Mouse (Mus musculus): ENCODE results near the gene Scube1. TPM values are rescaled to one million over a fixed set of nuclear protein-coding genes. Genes with fewer than 3 reads are reported as not detected.

Scube1 gene
- polyA plus RNA-seq, 1 experiment from 2014 or later: 12.6 TPM

GRCm38 (mm10) chr15:83756742-83757141 is 31.9 kb upstream of the Scube1 start:
- H3K36me3 ChIP-seq (ENCODE audit: control insufficient read depth, insufficient read depth, low read length): no peaks in the 10 kb centered on the region
- no peak for ATAC-seq (ENCODE audit: low read depth)
- WGBS: 22% methylated on average over 9 of the region's 9 CpGs
- no peak overlapping the region for H3K9ac ChIP-seq (ENCODE audit: low read depth, low read length)
- DNase-seq (ENCODE audit: low spot score): peak; percentile 50
- H3K4me3 ChIP-seq (ENCODE audit: low read depth, low read length): no peak overlapping the region
- 0 out of 2 replicates have a peak, but pooled peaks cover 5% of the 10 kb centered on the region for H3K9me3 ChIP-seq (ENCODE audit: control insufficient read depth, low read length)
- no peak overlapping the region for H3K4me2 ChIP-seq (ENCODE audit: low read depth, low read length)
- H3K27me3 ChIP-seq (replicated peaks; ENCODE audit: control insufficient read depth, insufficient read depth, low read length): no peaks in the 10 kb centered on the region
- H3K27ac ChIP-seq (replicated peaks; ENCODE audit: low read depth, low read length): no peak overlapping the region
- no peaks in the 10 kb centered on the region for H3K4me1 ChIP-seq (ENCODE audit: control insufficient read depth, insufficient read depth, low read length)

- Histone ChIP-seq H3K4me2 (ENCODE audit: low read depth, low read length) (no peak overlapping the region), H3K9me3 (ENCODE audit: control insufficient read depth, low read length) (0 out of 2 replicates have a peak, but pooled peaks cover 2% of the 10 kb centered on the region), H3K36me3 (ENCODE audit: control insufficient read depth, insufficient read depth, low read length) (no peaks in the 10 kb centered on the region), H3K4me3 (ENCODE audit: low read depth, low read length) (no peak overlapping the region), H3K27ac (replicated peaks; ENCODE audit: low read depth, low read length) (no peak overlapping the region), H3K9ac (ENCODE audit: low read depth, low read length) (no peak overlapping the region), H3K27me3 (replicated peaks; ENCODE audit: control insufficient read depth, insufficient read depth, low read length) (no peaks in the 10 kb centered on the region), H3K4me1 (ENCODE audit: control insufficient read depth, insufficient read depth, low read length) (peaks cover 13% of the 10 kb centered on the region)
- WGBS: 64% methylated on average over 7 of the region's 9 CpGs
- no peak for DNase-seq (ENCODE audit: low spot score)
- no peak for ATAC-seq (ENCODE audit: low read depth)
These were observed 24.6 kb upstream of the Scube1 start for GRCm38 (mm10) chr15:83749436-83749835.

- ATAC-seq (ENCODE audit: low read depth) (no peak), DNase-seq (ENCODE audit: low spot score) (no peak)
- no peak overlapping the region for H3K27ac ChIP-seq (replicated peaks; ENCODE audit: low read depth, low read length)
- no peaks in the 10 kb centered on the region for H3K27me3 ChIP-seq (replicated peaks; ENCODE audit: control insufficient read depth, insufficient read depth, low read length)
- peaks cover 13% of the 10 kb centered on the region for H3K4me1 ChIP-seq (ENCODE audit: control insufficient read depth, insufficient read depth, low read length)
- no peak overlapping the region for H3K4me3 ChIP-seq (ENCODE audit: low read depth, low read length)
- no peaks in the 10 kb centered on the region for H3K9me3 ChIP-seq (ENCODE audit: control insufficient read depth, low read length)
- no peaks in the 10 kb centered on the region for H3K36me3 ChIP-seq (ENCODE audit: control insufficient read depth, insufficient read depth, low read length)
- 76% methylated on average over 6 of the region's 6 CpGs for WGBS
- H3K4me2 ChIP-seq (ENCODE audit: low read depth, low read length): no peak overlapping the region
- H3K9ac ChIP-seq (ENCODE audit: low read depth, low read length): no peak overlapping the region
These were observed 24.2 kb upstream of the Scube1 start for GRCm38 (mm10) chr15:83748986-83749385.

GRCm38 (mm10) chr15:83746311-83746710 is 21.5 kb upstream of the Scube1 start:
- no peak overlapping the region for H3K9ac ChIP-seq (ENCODE audit: low read depth, low read length)
- peak; percentile 83 for DNase-seq (ENCODE audit: low spot score)
- H3K4me2 ChIP-seq (ENCODE audit: low read depth, low read length): no peak overlapping the region
- no peaks in the 10 kb centered on the region for H3K27me3 ChIP-seq (replicated peaks; ENCODE audit: control insufficient read depth, insufficient read depth, low read length)
- H3K27ac ChIP-seq (replicated peaks; ENCODE audit: low read depth, low read length): peak overlapping the region; percentile 41
- 48% methylated on average over 16 of the region's 16 CpGs for WGBS
- no peak overlapping the region for H3K4me3 ChIP-seq (ENCODE audit: low read depth, low read length)
- H3K9me3 ChIP-seq (ENCODE audit: control insufficient read depth, low read length): no peaks in the 10 kb centered on the region
- peak; percentile 44; the same call in 1 of the 2 replicates for ATAC-seq (ENCODE audit: low read depth)
- H3K36me3 ChIP-seq (ENCODE audit: control insufficient read depth, insufficient read depth, low read length): no peaks in the 10 kb centered on the region
- H3K4me1 ChIP-seq (ENCODE audit: control insufficient read depth, insufficient read depth, low read length): peaks cover 13% of the 10 kb centered on the region

- no peak for DNase-seq (ENCODE audit: low spot score)
- Histone ChIP-seq H3K27me3 (replicated peaks; ENCODE audit: control insufficient read depth, insufficient read depth, low read length) (no peaks in the 10 kb centered on the region), H3K4me1 (ENCODE audit: control insufficient read depth, insufficient read depth, low read length) (peaks cover 22% of the 10 kb centered on the region), H3K4me2 (ENCODE audit: low read depth, low read length) (no peak overlapping the region), H3K27ac (replicated peaks; ENCODE audit: low read depth, low read length) (no peak overlapping the region), H3K36me3 (ENCODE audit: control insufficient read depth, insufficient read depth, low read length) (no peaks in the 10 kb centered on the region), H3K9me3 (ENCODE audit: control insufficient read depth, low read length) (no peaks in the 10 kb centered on the region), H3K4me3 (ENCODE audit: low read depth, low read length) (no peak overlapping the region), H3K9ac (ENCODE audit: low read depth, low read length) (no peak overlapping the region)
- WGBS: 66% methylated on average over 1 of the region's 1 CpGs
- ATAC-seq (ENCODE audit: low read depth): no peak
These were observed 17.2 kb upstream of the Scube1 start for GRCm38 (mm10) chr15:83742018-83742417.

- 8% methylated on average over 21 of the region's 21 CpGs for WGBS
- 0 out of 2 replicates have a peak overlapping the region, but pooled peaks have one; percentile 2 for H3K9ac ChIP-seq (ENCODE audit: low read depth, low read length)
- peak overlapping the region; percentile 81 for H3K27ac ChIP-seq (replicated peaks; ENCODE audit: low read depth, low read length)
- H3K4me2 ChIP-seq (ENCODE audit: low read depth, low read length): peak overlapping the region; percentile 35
- no peak overlapping the region for H3K4me3 ChIP-seq (ENCODE audit: low read depth, low read length)
- peaks cover 10% of the 10 kb centered on the region for H3K4me1 ChIP-seq (ENCODE audit: control insufficient read depth, insufficient read depth, low read length)
- ATAC-seq (ENCODE audit: low read depth) (peak; percentile 68; the same call in 1 of the 2 replicates), DNase-seq (ENCODE audit: low spot score) (peak; percentile 90)
- no peaks in the 10 kb centered on the region for H3K27me3 ChIP-seq (replicated peaks; ENCODE audit: control insufficient read depth, insufficient read depth, low read length)
- H3K36me3 ChIP-seq (ENCODE audit: control insufficient read depth, insufficient read depth, low read length): no peaks in the 10 kb centered on the region
- no peaks in the 10 kb centered on the region for H3K9me3 ChIP-seq (ENCODE audit: control insufficient read depth, low read length)
These were observed 16.0 kb upstream of the Scube1 start for GRCm38 (mm10) chr15:83740676-83741422.

- peaks cover 9% of the 10 kb centered on the region; the same call in 1 of the 2 replicates for H3K4me1 ChIP-seq (ENCODE audit: control insufficient read depth, insufficient read depth, low read length)
- H3K27me3 ChIP-seq (replicated peaks; ENCODE audit: control insufficient read depth, insufficient read depth, low read length): peaks cover 37% of the 10 kb centered on the region
- peak; percentile 54 for DNase-seq (ENCODE audit: low spot score)
- H3K36me3 ChIP-seq (ENCODE audit: control insufficient read depth, insufficient read depth, low read length): no peaks in the 10 kb centered on the region
- no peak overlapping the region for H3K4me3 ChIP-seq (ENCODE audit: low read depth, low read length)
- H3K27ac ChIP-seq (replicated peaks; ENCODE audit: low read depth, low read length): no peak overlapping the region
- H3K9me3 ChIP-seq (ENCODE audit: control insufficient read depth, low read length): no peaks in the 10 kb centered on the region
- no peak overlapping the region for H3K9ac ChIP-seq (ENCODE audit: low read depth, low read length)
- WGBS: 18% methylated on average over 3 of the region's 3 CpGs
- no peak overlapping the region for H3K4me2 ChIP-seq (ENCODE audit: low read depth, low read length)
- ATAC-seq (ENCODE audit: low read depth): no peak
These were observed 2.8 kb upstream of the Scube1 start for GRCm38 (mm10) chr15:83727626-83728025.

- H3K4me3 ChIP-seq (ENCODE audit: low read depth, low read length): no peak overlapping the region
- no peak overlapping the region for H3K27ac ChIP-seq (replicated peaks; ENCODE audit: low read depth, low read length)
- no peaks in the 10 kb centered on the region for H3K36me3 ChIP-seq (ENCODE audit: control insufficient read depth, insufficient read depth, low read length)
- ATAC-seq (ENCODE audit: low read depth): no peak
- H3K27me3 ChIP-seq (replicated peaks; ENCODE audit: control insufficient read depth, insufficient read depth, low read length): peaks cover 38% of the 10 kb centered on the region
- H3K4me2 ChIP-seq (ENCODE audit: low read depth, low read length): no peak overlapping the region
- 84% methylated on average over 5 of the region's 5 CpGs for WGBS
- H3K9me3 ChIP-seq (ENCODE audit: control insufficient read depth, low read length): no peaks in the 10 kb centered on the region
- H3K9ac ChIP-seq (ENCODE audit: low read depth, low read length): no peak overlapping the region
- peaks cover 9% of the 10 kb centered on the region; the same call in 1 of the 2 replicates for H3K4me1 ChIP-seq (ENCODE audit: control insufficient read depth, insufficient read depth, low read length)
- DNase-seq (ENCODE audit: low spot score): no peak
These were observed 1.9 kb upstream of the Scube1 start for GRCm38 (mm10) chr15:83726741-83727140.
